Comparison of ENCODE assay signal across 20 mouse cellular contexts in the genomic region with DNA sequence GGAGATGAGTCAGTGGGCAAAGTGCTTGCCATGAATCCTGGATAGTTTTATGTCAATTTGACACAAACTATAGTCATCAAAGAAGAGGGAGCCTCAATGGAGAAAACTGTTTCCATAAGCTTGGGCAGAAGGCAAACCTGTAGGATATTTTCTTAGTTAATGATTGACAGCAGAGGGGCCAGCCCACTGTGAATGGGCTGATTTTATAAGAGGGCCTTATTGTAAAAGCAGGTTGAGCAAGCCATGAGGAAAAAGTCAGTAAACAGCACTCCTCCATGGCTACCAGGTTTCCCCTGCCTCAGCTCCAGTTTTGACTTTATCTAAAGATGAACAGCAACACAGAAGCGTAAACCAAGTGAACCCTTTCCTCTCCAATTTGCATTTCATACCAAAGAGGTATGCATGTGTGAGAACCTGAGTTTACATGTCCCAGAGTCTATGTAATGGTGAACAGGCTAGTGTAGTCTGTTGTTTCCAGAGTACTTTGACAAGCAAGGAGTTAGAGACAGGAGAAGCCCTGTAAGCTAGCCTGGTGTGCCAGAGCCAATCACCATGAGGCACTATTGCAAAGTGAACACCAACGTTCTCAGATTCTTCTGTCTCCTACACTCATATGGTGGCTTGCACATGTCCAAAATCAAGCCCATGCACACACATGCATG. TPM values are rescaled to one million over a fixed set of nuclear protein-coding genes. Genes with fewer than 3 reads are reported as not detected.
DNase-seq lines count a peak whose midpoint lies in the region; ATAC-seq and TF ChIP-seq lines count a peak whose summit lies in the region.
"Had no signal": no experiment of that assay in that cellular context is flagged by ENCODE, and none has a peak within 500 bp of the region (broad histone marks: within the 10 kb centered on the region; RNA-seq: fewer than 3 reads in every experiment).

No protein-coding gene starts in this region.

- no peak overlapping the region for H3K4me3 ChIP-seq in kidney, embryonic 15.5 days (replicated peaks)
- H3K4me3 ChIP-seq in liver, postnatal 0 days (ENCODE audit: low read depth, low read length): no peak overlapping the region
- no peak overlapping the region for H3K4me3 ChIP-seq in liver, embryonic 12.5 days
- no peak overlapping the region for H3K4me3 ChIP-seq in intestine, embryonic 14.5 days (ENCODE audit: low read depth, low read length)
- no peak overlapping the region for H3K4me3 ChIP-seq in intestine, postnatal 0 days (ENCODE audit: low read depth, low read length)
- H3K4me3 ChIP-seq: embryonic facial prominence, embryonic 15.5 days; erythroblast, embryonic 14.5 days; forebrain, embryonic 10.5 days; forebrain, embryonic 15.5 days; heart, embryonic 13.5 days had no signal

- peak; percentile 87 for ATAC-seq in kidney, embryonic 15.5 days (replicated peaks; ENCODE audit: low FRiP score)
- peak; percentile 71 for ATAC-seq in liver, postnatal 0 days
- no peak for ATAC-seq in liver, embryonic 12.5 days
- ATAC-seq in intestine, embryonic 14.5 days (replicated peaks; ENCODE audit: low FRiP score, low TSS enrichment, low read depth): peak; percentile 80
- ATAC-seq in intestine, postnatal 0 days: peak; percentile 89
- ATAC-seq: forebrain, embryonic 15.5 days had no signal

- H3K36me3 ChIP-seq in kidney, embryonic 15.5 days: no peaks in the 10 kb centered on the region
- H3K36me3 ChIP-seq in liver, postnatal 0 days (replicated peaks; ENCODE audit: insufficient read depth, low read length): no peaks in the 10 kb centered on the region
- no peaks in the 10 kb centered on the region for H3K36me3 ChIP-seq in liver, embryonic 12.5 days
- H3K36me3 ChIP-seq in intestine, embryonic 14.5 days (ENCODE audit: control insufficient read depth, insufficient read depth, low read length): no peaks in the 10 kb centered on the region
- H3K36me3 ChIP-seq in intestine, postnatal 0 days (ENCODE audit: control insufficient read depth, insufficient read depth): no peaks in the 10 kb centered on the region
- H3K36me3 ChIP-seq: embryonic facial prominence, embryonic 15.5 days; forebrain, embryonic 10.5 days; forebrain, embryonic 15.5 days; heart, embryonic 13.5 days had no signal

- no peaks in the 10 kb centered on the region for H3K27me3 ChIP-seq in kidney, embryonic 15.5 days
- H3K27me3 ChIP-seq in liver, postnatal 0 days (ENCODE audit: insufficient read depth, low read length): no peaks in the 10 kb centered on the region
- H3K27me3 ChIP-seq in liver, embryonic 12.5 days (replicated peaks): no peaks in the 10 kb centered on the region
- no peaks in the 10 kb centered on the region for H3K27me3 ChIP-seq in intestine, embryonic 14.5 days (replicated peaks; ENCODE audit: control insufficient read depth, insufficient read depth, low read length)
- H3K27me3 ChIP-seq in intestine, postnatal 0 days (replicated peaks; ENCODE audit: control insufficient read depth, insufficient read depth, low read length): no peaks in the 10 kb centered on the region
- H3K27me3 ChIP-seq: embryonic facial prominence, embryonic 15.5 days; forebrain, embryonic 15.5 days; heart, embryonic 13.5 days had no signal

- no peak overlapping the region for H3K9ac ChIP-seq in kidney, embryonic 15.5 days
- no peak overlapping the region for H3K9ac ChIP-seq in liver, postnatal 0 days (replicated peaks)
- H3K9ac ChIP-seq in liver, embryonic 12.5 days: no peak overlapping the region
- H3K9ac ChIP-seq in intestine, embryonic 14.5 days (ENCODE audit: low read length): no peak overlapping the region
- no peak overlapping the region for H3K9ac ChIP-seq in intestine, postnatal 0 days (ENCODE audit: low read depth, low read length)
- H3K9ac ChIP-seq: embryonic facial prominence, embryonic 15.5 days; forebrain, embryonic 15.5 days; heart, embryonic 13.5 days had no signal

- no peaks in the 10 kb centered on the region for H3K9me3 ChIP-seq in kidney, embryonic 15.5 days (replicated peaks)
- H3K9me3 ChIP-seq in liver, postnatal 0 days (ENCODE audit: low read length): no peaks in the 10 kb centered on the region
- no peaks in the 10 kb centered on the region for H3K9me3 ChIP-seq in liver, embryonic 12.5 days (replicated peaks)
- H3K9me3 ChIP-seq in intestine, embryonic 14.5 days (ENCODE audit: control insufficient read depth, low read length): no peaks in the 10 kb centered on the region
- H3K9me3 ChIP-seq in intestine, postnatal 0 days (ENCODE audit: control insufficient read depth): no peaks in the 10 kb centered on the region
- H3K9me3 ChIP-seq: embryonic facial prominence, embryonic 15.5 days; forebrain, embryonic 10.5 days; forebrain, embryonic 15.5 days; heart, embryonic 13.5 days had no signal

- TF ChIP-seq EP300 in liver, postnatal 0 days (IDR thresholded peaks at IDR 0.05; ENCODE audit: low read depth): no peak

- H3K4me2 ChIP-seq in kidney, embryonic 15.5 days: no peak overlapping the region
- H3K4me2 ChIP-seq in liver, postnatal 0 days (ENCODE audit: low read depth, low read length): no peak overlapping the region
- no peak overlapping the region for H3K4me2 ChIP-seq in liver, embryonic 12.5 days
- no peak overlapping the region for H3K4me2 ChIP-seq in intestine, embryonic 14.5 days (ENCODE audit: low read length)
- H3K4me2 ChIP-seq in intestine, postnatal 0 days (replicated peaks; ENCODE audit: low read depth): no peak overlapping the region
- H3K4me2 ChIP-seq: embryonic facial prominence, embryonic 15.5 days; forebrain, embryonic 15.5 days; heart, embryonic 13.5 days had no signal

- TF ChIP-seq CTCF in liver, postnatal 0 days (IDR thresholded peaks at IDR 0.05; ENCODE audit: low read depth): no peak
- TF ChIP-seq CTCF in intestine, postnatal 0 days (IDR thresholded peaks at IDR 0.05; ENCODE audit: low read depth): no peak

- 67% methylated on average over 2 of the region's 2 CpGs for WGBS in kidney, embryonic 15.5 days
- 65% methylated on average over 2 of the region's 2 CpGs for WGBS in liver, postnatal 0 days (ENCODE audit: insufficient replicate concordance)
- WGBS in liver, embryonic 12.5 days (ENCODE audit: insufficient replicate concordance): 52% methylated on average over 2 of the region's 2 CpGs
- 73% methylated on average over 2 of the region's 2 CpGs for WGBS in intestine, embryonic 14.5 days
- 59% methylated on average over 2 of the region's 2 CpGs for WGBS in intestine, postnatal 0 days

- H3K4me1 ChIP-seq in kidney, embryonic 15.5 days: no peaks in the 10 kb centered on the region
- H3K4me1 ChIP-seq in liver, postnatal 0 days (ENCODE audit: insufficient read depth): no peaks in the 10 kb centered on the region
- H3K4me1 ChIP-seq in liver, embryonic 12.5 days: no peaks in the 10 kb centered on the region
- H3K4me1 ChIP-seq in intestine, embryonic 14.5 days (replicated peaks; ENCODE audit: control insufficient read depth, insufficient read depth, low read length): 0 out of 2 replicates have a peak, but pooled peaks cover 3% of the 10 kb centered on the region
- H3K4me1 ChIP-seq in intestine, postnatal 0 days (replicated peaks; ENCODE audit: control insufficient read depth, insufficient read depth, low read length): no peaks in the 10 kb centered on the region
- H3K4me1 ChIP-seq: embryonic facial prominence, embryonic 15.5 days; forebrain, embryonic 10.5 days; forebrain, embryonic 15.5 days; heart, embryonic 13.5 days had no signal

- no peak for DNase-seq in kidney, adult 8-10 months
- DNase-seq in liver, postnatal 0 days: no peak
- DNase-seq in intestine, embryonic 14.5 days (ENCODE audit: low spot score): no peak
- no peak for DNase-seq in thymus, postnatal 25 days
- DNase-seq: adrenal gland, postnatal 10 days; cerebellum, adult 11 months; cerebellum, adult 8-10 months; cerebellum, postnatal 14 days; embryo, embryonic 11 days; gastrocnemius, postnatal 36 days; heart, adult 11 months; heart, postnatal 36 days had no signal

- no peak overlapping the region for H3K27ac ChIP-seq in kidney, embryonic 15.5 days
- no peak overlapping the region for H3K27ac ChIP-seq in liver, postnatal 0 days (ENCODE audit: low read depth)
- H3K27ac ChIP-seq in liver, embryonic 12.5 days: no peak overlapping the region
- H3K27ac ChIP-seq in intestine, embryonic 14.5 days (ENCODE audit: low read depth): no peak overlapping the region
- no peak overlapping the region for H3K27ac ChIP-seq in intestine, postnatal 0 days (ENCODE audit: low read depth, low read length)
- H3K27ac ChIP-seq: embryonic facial prominence, embryonic 15.5 days; forebrain, embryonic 10.5 days; forebrain, embryonic 15.5 days; heart, embryonic 13.5 days had no signal

RNA-seq across cellular contexts. Expression of gene Lin7a, which starts 29.2 kb away (rescaled TPM):
- polyA plus RNA-seq in kidney, embryonic 15.5 days (2015; fragmentation: Nextera tagmentation; extraction: Ambion mirVana): 1.6 and 2.0 TPM in 2 replicates
- polyA plus RNA-seq in liver, postnatal 0 days (2015; fragmentation: Nextera tagmentation; extraction: Ambion mirVana): 1.4 and 1.5 TPM in 2 replicates
- polyA plus RNA-seq in liver, embryonic 12.5 days (2016; fragmentation: Nextera tagmentation; extraction: Ambion mirVana): 0.72 and 1.2 TPM in 2 replicates
- 5.9 and 7.7 TPM in 2 replicates for polyA plus RNA-seq in intestine, embryonic 14.5 days (2014; fragmentation: Nextera tagmentation; extraction: Ambion mirVana)
- 0.90 and 0.92 TPM in 2 replicates for polyA plus RNA-seq in intestine, postnatal 0 days (2015; fragmentation: Nextera tagmentation; extraction: Ambion mirVana)
- polyA plus RNA-seq: erythroblast, embryonic 14.5 days had no signal
